Mouse (Mus musculus): ENCODE measurements around the gene Chd1. TPM values are rescaled to one million over a fixed set of nuclear protein-coding genes. Genes with fewer than 3 reads are reported as not detected.

The Chd1 gene
- total and polyA plus RNA-seq, 2 experiments from 2014 or later: 14.5 to 15.1 TPM

DNA sequence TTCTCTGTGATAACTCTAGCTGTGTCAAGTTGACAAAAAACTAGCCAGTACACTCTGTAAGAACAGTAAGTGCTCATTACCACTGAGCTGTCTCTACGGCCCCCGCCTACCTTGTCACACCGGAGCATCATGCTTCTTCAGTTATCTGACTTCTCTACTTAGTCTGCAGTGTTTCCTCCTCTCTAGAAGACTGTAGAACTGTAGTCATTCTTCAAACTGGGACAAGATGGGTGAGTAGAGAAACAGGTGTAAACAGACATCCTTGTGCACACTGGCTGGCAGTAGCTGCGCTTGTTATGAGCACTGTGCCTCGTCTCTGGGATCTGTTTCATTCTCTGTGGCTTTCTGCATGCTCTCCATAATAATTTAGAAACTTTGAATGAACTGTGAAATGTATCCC is 18.4 kb upstream of the Chd1 start:
- Histone ChIP-seq H3K4me1 (ENCODE audit: insufficient read depth, low read length) (no peaks in the 10 kb centered on the region), H3K9ac (replicated peaks; ENCODE audit: low read length) (no peak overlapping the region), H3K36me3 (ENCODE audit: insufficient read depth, low read length) (no peaks in the 10 kb centered on the region), H3K27ac (no peak overlapping the region), H3K9me3 (ENCODE audit: low read length) (no peaks in the 10 kb centered on the region), H3K4me2 (ENCODE audit: low read depth, low read length) (no peak overlapping the region), H3K27me3 (ENCODE audit: insufficient read depth, low read length) (no peaks in the 10 kb centered on the region), H3K4me3 (ENCODE audit: low read length) (no peak overlapping the region)
- ATAC-seq (no peak), DNase-seq (ENCODE audit: low spot score) (no peak)
- WGBS: 90% methylated on average over 5 of the region's 5 CpGs
- TF ChIP-seq CTCF (IDR thresholded peaks at IDR 0.05; ENCODE audit: low read depth): no peak

GRCm38 (mm10) chr17:15690304-15690703 is 14.5 kb upstream of the Chd1 start:
- no peak for TF ChIP-seq CTCF (IDR thresholded peaks at IDR 0.05; ENCODE audit: low read depth)
- no peaks in the 10 kb centered on the region for H3K36me3 ChIP-seq (ENCODE audit: insufficient read depth, low read length)
- H3K9me3 ChIP-seq (ENCODE audit: low read length): no peaks in the 10 kb centered on the region
- ATAC-seq (no peak), DNase-seq (ENCODE audit: low spot score) (no peak)
- no peaks in the 10 kb centered on the region for H3K27me3 ChIP-seq (ENCODE audit: insufficient read depth, low read length)
- H3K27ac ChIP-seq: no peak overlapping the region
- H3K4me2 ChIP-seq (ENCODE audit: low read depth, low read length): no peak overlapping the region
- no peak overlapping the region for H3K4me3 ChIP-seq (ENCODE audit: low read length)
- no peak overlapping the region for H3K9ac ChIP-seq (replicated peaks; ENCODE audit: low read length)
- WGBS: 53% methylated on average over 1 of the region's 1 CpGs
- no peaks in the 10 kb centered on the region for H3K4me1 ChIP-seq (ENCODE audit: insufficient read depth, low read length)

- no peak for TF ChIP-seq CTCF (IDR thresholded peaks at IDR 0.05; ENCODE audit: low read depth)
- WGBS: 90% methylated on average over 2 of the region's 2 CpGs
- H3K4me1 ChIP-seq (ENCODE audit: insufficient read depth, low read length): no peaks in the 10 kb centered on the region
- ATAC-seq: no peak
- no peaks in the 10 kb centered on the region for H3K36me3 ChIP-seq (ENCODE audit: insufficient read depth, low read length)
- H3K9ac ChIP-seq (replicated peaks; ENCODE audit: low read length): no peak overlapping the region
- H3K4me2 ChIP-seq (ENCODE audit: low read depth, low read length): no peak overlapping the region
- no peak for DNase-seq (ENCODE audit: low spot score)
- H3K4me3 ChIP-seq (ENCODE audit: low read length): no peak overlapping the region
- no peaks in the 10 kb centered on the region for H3K9me3 ChIP-seq (ENCODE audit: low read length)
- no peaks in the 10 kb centered on the region for H3K27me3 ChIP-seq (ENCODE audit: insufficient read depth, low read length)
- H3K27ac ChIP-seq: no peak overlapping the region
Measured at GRCm38 (mm10) chr17:15695566-15695965, 9.2 kb upstream of the Chd1 start.

DNA sequence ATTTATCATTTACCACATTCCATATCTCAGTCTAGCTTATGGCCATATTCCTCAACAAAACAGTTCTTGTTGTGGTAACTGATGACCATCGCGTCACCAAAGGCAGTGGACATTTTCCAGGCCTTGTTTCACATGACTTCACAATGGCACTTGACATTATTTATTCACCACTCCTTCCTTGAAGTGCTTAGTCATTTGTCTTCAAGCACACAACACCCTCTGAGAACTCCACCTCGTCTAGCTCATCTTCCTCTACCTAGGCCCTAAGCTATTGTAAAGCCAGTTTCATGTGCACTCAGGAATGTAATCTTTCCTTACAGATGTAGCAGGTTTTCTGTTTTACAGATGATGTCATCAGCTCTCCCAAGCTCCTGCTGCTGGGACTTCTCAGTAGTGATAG is 5.8 kb upstream of the Chd1 start:
- no peak overlapping the region for H3K4me2 ChIP-seq (ENCODE audit: low read depth, low read length)
- 88% methylated on average over 3 of the region's 3 CpGs for WGBS
- H3K36me3 ChIP-seq (ENCODE audit: insufficient read depth, low read length): no peaks in the 10 kb centered on the region
- no peak overlapping the region for H3K27ac ChIP-seq
- no peak overlapping the region for H3K9ac ChIP-seq (replicated peaks; ENCODE audit: low read length)
- DNase-seq (ENCODE audit: low spot score): no peak
- no peaks in the 10 kb centered on the region for H3K9me3 ChIP-seq (ENCODE audit: low read length)
- no peak for TF ChIP-seq CTCF (IDR thresholded peaks at IDR 0.05; ENCODE audit: low read depth)
- no peak overlapping the region for H3K4me3 ChIP-seq (ENCODE audit: low read length)
- no peaks in the 10 kb centered on the region for H3K27me3 ChIP-seq (ENCODE audit: insufficient read depth, low read length)
- no peak for ATAC-seq
- no peaks in the 10 kb centered on the region for H3K4me1 ChIP-seq (ENCODE audit: insufficient read depth, low read length)

DNA sequence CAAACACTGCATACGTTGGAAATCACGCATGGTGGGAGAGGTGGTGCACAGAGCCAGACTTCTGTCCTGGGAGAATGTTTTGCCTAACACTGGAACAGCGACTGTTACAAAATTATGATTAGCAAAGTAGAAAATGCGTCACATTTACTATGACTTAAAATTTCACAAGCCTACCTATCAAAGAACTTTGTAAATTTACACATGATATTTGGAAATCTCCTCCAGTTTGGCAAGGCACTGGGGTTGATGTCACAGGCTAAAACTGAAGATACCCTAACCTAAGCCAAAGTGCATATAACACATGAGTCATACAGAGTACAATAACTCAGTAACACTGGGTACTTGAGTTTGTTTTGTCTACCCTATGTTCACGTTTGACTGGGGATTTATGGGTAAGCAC is 3.3 kb upstream of the Chd1 start:
- Histone ChIP-seq H3K9ac (replicated peaks; ENCODE audit: low read length) (no peak overlapping the region), H3K27me3 (ENCODE audit: insufficient read depth, low read length) (no peaks in the 10 kb centered on the region), H3K4me2 (ENCODE audit: low read depth, low read length) (no peak overlapping the region), H3K9me3 (ENCODE audit: low read length) (no peaks in the 10 kb centered on the region), H3K27ac (no peak overlapping the region), H3K4me3 (ENCODE audit: low read length) (no peak overlapping the region), H3K4me1 (ENCODE audit: insufficient read depth, low read length) (peaks cover 3% of the 10 kb centered on the region; the same call in 1 of the 2 replicates), H3K36me3 (ENCODE audit: insufficient read depth, low read length) (no peaks in the 10 kb centered on the region)
- DNase-seq (ENCODE audit: low spot score) (no peak), ATAC-seq (no peak)
- whole genome bisulfite sequencing: 91% methylated on average over 5 of the region's 5 CpGs
- TF ChIP-seq CTCF (IDR thresholded peaks at IDR 0.05; ENCODE audit: low read depth): no peak

- Histone ChIP-seq H3K36me3 (ENCODE audit: insufficient read depth, low read length) (no peaks in the 10 kb centered on the region), H3K9me3 (ENCODE audit: low read length) (no peaks in the 10 kb centered on the region), H3K4me2 (ENCODE audit: low read depth, low read length) (peak overlapping the region; percentile 98), H3K9ac (replicated peaks; ENCODE audit: low read length) (peak overlapping the region; percentile 93), H3K4me3 (ENCODE audit: low read length) (peak overlapping the region; percentile 90), H3K4me1 (ENCODE audit: insufficient read depth, low read length) (peaks cover 3% of the 10 kb centered on the region), H3K27me3 (ENCODE audit: insufficient read depth, low read length) (no peaks in the 10 kb centered on the region), H3K27ac (peak overlapping the region; percentile 91)
- DNase-seq (ENCODE audit: low spot score) (no peak), ATAC-seq (no peak)
- 1% methylated on average over 12 of the region's 12 CpGs for WGBS
- TF ChIP-seq CTCF (IDR thresholded peaks at IDR 0.05; ENCODE audit: low read depth): no peak
Measured at GRCm38 (mm10) chr17:15704158-15704474, 651 bp upstream of the Chd1 start.

DNA sequence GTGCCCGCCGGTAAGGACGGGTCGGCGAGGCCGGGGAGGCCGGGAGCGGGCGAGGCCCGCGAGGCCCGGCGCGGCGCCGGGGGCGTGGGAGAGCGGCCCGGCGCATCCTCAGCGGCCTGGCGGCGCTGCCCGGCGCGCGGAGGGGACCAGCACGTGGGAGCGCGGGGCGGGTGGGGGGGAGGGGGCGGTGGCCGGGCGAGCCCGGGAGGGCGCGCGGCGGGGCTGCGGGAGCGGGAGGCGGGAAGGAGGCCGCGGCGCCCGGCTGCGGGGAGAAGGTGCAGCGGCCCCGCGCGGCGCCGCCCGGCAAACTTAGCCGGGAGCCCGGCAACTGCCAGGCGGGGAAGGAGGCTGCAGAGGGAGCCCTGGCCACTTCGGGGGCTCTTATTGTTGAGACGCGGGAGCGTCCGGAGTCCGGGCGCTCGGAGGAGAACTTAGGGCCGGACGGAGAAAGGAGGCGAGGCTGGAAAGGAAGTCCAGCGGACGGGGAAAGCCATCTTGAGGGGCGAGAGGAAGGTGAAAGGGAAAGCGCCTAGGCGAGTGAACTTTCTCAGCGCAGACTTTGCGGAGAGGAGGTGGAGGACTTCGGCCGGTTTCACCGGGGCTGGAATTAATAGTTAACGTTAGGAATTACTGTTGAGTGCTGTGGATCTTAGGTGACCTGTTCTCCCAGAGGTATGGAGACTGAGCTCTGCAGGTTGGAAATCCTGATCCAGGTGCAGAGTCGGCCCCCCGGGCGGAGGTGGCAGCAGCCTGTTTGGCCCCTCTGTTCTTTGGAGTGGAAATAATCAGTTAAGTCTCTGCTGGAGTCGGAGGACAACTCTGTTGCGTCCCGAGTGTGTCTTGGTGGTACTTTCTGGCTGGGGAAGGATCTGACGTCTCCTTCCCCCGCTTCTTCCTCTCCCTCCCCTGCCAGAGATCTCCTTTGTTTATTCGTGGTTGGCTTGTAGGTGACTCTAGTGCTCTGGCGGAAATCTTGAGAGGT is 827 bp downstream of the Chd1 start:
- no peaks in the 10 kb centered on the region for H3K9me3 ChIP-seq (ENCODE audit: low read length)
- TF ChIP-seq CTCF (IDR thresholded peaks at IDR 0.05; ENCODE audit: low read depth): no peak
- H3K36me3 ChIP-seq (ENCODE audit: insufficient read depth, low read length): no peaks in the 10 kb centered on the region
- peak overlapping the region; percentile 90 for H3K4me3 ChIP-seq (ENCODE audit: low read length)
- peaks cover 3% of the 10 kb centered on the region for H3K4me1 ChIP-seq (ENCODE audit: insufficient read depth, low read length)
- peak; percentile 30 for ATAC-seq
- WGBS: under 1% methylated on average over 49 of the region's 89 CpGs
- no peaks in the 10 kb centered on the region for H3K27me3 ChIP-seq (ENCODE audit: insufficient read depth, low read length)
- H3K27ac ChIP-seq: peak overlapping the region; percentile 91
- H3K4me2 ChIP-seq (ENCODE audit: low read depth, low read length): peak overlapping the region; percentile 98
- DNase-seq (ENCODE audit: low spot score): peak; percentile 61
- H3K9ac ChIP-seq (replicated peaks; ENCODE audit: low read length): peak overlapping the region; percentile 93
